Mouse (Mus musculus) embryonic facial prominence, embryonic 10.5 days (tissue): ENCODE measurements around the gene Epas1. TPM values are rescaled to one million over a fixed set of nuclear protein-coding genes. Genes with fewer than 3 reads are reported as not detected.

ENCODE experiments used
- DNase-seq: peaks from one replicate; pipeline ENCODE4 v3.0.0-alpha.2; 2017; ENCODE audit warnings: low spot score
- H3K27ac ChIP-seq: fragments of 300-500 bp; sonication (generic); replicated peaks from 2 replicates; pipeline ENCODE4 v1.5.1; 2016; ENCODE audit warnings: mild to moderate bottlenecking
- H3K27me3 ChIP-seq: fragments of 300-500 bp; sonication (generic); replicated peaks from 2 replicates; pipeline ENCODE4 v1.6.1; 2016; ENCODE audit warnings: low read depth, mild to moderate bottlenecking; ENCODE audit not compliant: poor library complexity, severe bottlenecking
- H3K36me3 ChIP-seq: fragments of 300-500 bp; sonication (generic); replicated peaks from 2 replicates; pipeline ENCODE4 v1.6.1; 2016; ENCODE audit warnings: mild to moderate bottlenecking, moderate library complexity
- H3K4me1 ChIP-seq: fragments of 300-500 bp; sonication (generic); 2 replicates; pipeline ENCODE4 v1.6.1; 2016
- H3K4me3 ChIP-seq: fragments of 300-500 bp; sonication (generic); 2 replicates; pipeline ENCODE4 v1.5.1; 2016; ENCODE audit warnings: mild to moderate bottlenecking, moderate library complexity
- H3K9me3 ChIP-seq: fragments of 300-500 bp; sonication (generic); 2 replicates; pipeline ENCODE4 v1.6.1; 2016; ENCODE audit warnings: mild to moderate bottlenecking
- WGBS: fragments of 180-500 bp; shearing (Covaris S2); methylation state at CpG from one replicate; pipeline ENCODE4 v1.1.7; 2016; 5-methylcytosine and 5-hydroxymethylcytosine counted together
- polyA plus RNA-seq: library from polyadenylated mRNA; unstranded; fragments of >200 nt; fragmentation: Nextera tagmentation; extraction: Ambion mirVana; gene quantifications from 2 replicates; pipeline ENCODE4 v1.2.1, GENCODE M21; 2016

The Epas1 gene
- polyA plus RNA-seq, 1 experiment from 2014 or later = 2.8 TPM

DNA sequence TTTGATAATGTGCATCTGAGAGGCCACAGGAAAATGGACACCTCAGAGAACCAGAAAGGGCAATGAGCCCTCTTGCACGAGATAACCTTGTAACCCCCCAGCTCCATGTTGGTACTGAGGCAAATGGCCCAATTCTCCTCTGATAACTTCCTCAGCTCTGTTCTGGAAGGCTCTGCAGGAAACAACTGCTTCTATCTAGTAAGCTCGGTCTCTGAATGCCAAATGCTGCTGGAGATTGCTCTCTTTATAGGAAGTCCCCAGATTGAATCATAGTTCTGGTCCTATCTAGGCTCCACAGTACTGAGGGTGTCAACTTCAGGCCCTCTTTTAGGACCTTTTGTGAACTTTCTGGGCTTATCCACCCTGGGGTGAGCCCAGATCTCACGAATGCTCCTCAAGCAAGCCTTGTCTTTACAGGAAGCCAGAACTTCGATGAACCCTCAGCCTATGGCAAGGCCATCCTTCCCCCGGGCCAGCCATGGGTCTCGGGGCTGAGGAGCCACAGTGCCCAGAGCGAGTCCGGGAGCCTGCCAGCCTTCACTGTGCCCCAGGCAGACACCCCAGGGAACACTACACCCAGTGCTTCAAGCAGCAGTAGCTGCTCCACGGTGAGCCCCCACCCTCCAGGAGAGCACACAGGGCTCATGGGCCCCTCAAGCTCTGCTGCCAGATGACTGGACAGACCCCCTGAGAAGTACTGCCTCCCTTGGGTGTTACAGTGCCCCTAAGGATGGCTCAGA lies 71.8 kb downstream of the Epas1 start:
- peaks cover 5% of the 10 kb centered on the region for H3K4me1 ChIP-seq

DNA sequence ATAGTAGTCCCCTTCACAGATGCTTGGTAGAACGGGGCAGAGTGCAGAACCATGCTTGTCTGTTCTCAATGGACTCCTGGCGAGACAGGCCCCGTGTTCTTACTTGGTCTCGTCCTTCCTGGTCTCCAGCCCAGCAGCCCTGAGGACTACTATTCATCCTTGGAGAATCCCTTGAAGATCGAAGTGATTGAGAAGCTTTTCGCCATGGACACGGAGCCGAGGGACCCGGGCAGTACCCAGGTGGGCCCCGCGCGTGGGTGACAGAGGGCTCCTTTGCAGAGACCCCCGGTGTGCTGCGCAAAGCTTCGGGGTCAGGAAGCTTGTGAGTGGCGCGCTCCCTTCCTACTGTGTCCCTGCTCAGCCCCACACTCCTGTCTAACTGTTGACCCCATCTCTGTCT lies 72.9 kb downstream of the Epas1 start:
- 94% methylated on average over 17 of the region's 17 CpGs for WGBS
- Histone ChIP-seq H3K36me3 (no peaks in the 10 kb centered on the region), H3K4me3 (no peak overlapping the region), H3K27ac (no peak overlapping the region), H3K27me3 (no peaks in the 10 kb centered on the region), H3K9me3 (no peaks in the 10 kb centered on the region), H3K4me1 (peaks cover 5% of the 10 kb centered on the region)
- peak; percentile 5 for DNase-seq

More for the DNA sequence above, 71.8 kb downstream of the Epas1 start:
- peak; percentile 6 for DNase-seq
- Histone ChIP-seq H3K4me3 (no peak overlapping the region), H3K9me3 (no peaks in the 10 kb centered on the region), H3K27ac (no peak overlapping the region), H3K27me3 (no peaks in the 10 kb centered on the region), H3K36me3 (no peaks in the 10 kb centered on the region)
- whole genome bisulfite sequencing = 89% methylated on average over 9 of the region's 9 CpGs

DNA sequence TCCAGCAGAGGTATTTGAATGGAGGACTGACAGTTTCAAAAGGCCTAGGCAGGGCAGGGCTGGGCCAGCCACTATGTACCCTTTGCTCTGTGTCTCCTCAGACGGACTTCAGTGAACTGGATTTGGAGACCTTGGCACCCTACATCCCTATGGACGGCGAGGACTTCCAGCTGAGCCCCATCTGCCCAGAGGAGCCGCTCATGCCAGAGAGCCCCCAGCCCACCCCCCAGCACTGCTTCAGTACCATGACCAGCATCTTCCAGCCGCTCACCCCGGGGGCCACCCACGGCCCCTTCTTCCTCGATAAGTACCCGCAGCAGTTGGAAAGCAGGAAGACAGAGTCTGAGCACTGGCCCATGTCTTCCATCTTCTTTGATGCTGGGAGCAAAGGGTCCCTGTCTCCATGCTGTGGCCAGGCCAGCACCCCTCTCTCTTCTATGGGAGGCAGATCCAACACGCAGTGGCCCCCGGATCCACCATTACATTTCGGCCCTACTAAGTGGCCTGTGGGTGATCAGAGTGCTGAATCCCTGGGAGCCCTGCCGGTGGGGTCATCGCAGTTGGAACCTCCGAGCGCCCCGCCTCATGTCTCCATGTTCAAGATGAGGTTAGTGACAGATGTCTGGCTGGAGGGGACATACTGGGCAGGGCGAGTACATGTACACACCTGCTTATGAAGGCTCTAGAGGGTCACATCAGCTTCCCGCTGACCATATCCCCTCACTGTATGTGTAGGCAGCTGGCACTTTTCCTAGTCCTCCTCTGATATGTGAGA lies 74.1 kb downstream of the Epas1 start:
- no peaks in the 10 kb centered on the region for H3K36me3 ChIP-seq
- H3K4me1 ChIP-seq = peaks cover 5% of the 10 kb centered on the region
- WGBS = 94% methylated on average over 19 of the region's 19 CpGs
- no peaks in the 10 kb centered on the region for H3K27me3 ChIP-seq
- DNase-seq = peak; percentile 4
- no peak overlapping the region for H3K27ac ChIP-seq
- no peaks in the 10 kb centered on the region for H3K9me3 ChIP-seq
- no peak overlapping the region for H3K4me3 ChIP-seq

DNA sequence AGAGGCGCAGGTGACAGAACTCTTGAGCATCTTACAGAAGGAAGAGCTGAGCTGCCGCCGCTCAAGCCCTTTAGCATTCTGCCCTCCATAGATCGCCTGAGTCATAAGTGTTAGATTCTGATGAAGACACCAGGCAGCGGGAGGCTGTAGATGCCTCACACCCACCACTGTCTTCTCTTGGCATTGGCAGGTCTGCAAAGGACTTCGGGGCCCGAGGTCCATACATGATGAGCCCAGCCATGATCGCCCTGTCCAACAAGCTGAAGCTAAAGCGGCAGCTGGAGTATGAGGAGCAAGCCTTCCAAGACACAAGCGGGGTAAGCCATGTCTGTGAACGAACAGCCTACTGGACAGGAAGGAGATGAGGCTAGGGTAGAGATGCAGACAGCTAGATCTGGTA lies 75.0 kb downstream of the Epas1 start:
- DNase-seq = peak; percentile 2
- no peaks in the 10 kb centered on the region for H3K9me3 ChIP-seq

DNA sequence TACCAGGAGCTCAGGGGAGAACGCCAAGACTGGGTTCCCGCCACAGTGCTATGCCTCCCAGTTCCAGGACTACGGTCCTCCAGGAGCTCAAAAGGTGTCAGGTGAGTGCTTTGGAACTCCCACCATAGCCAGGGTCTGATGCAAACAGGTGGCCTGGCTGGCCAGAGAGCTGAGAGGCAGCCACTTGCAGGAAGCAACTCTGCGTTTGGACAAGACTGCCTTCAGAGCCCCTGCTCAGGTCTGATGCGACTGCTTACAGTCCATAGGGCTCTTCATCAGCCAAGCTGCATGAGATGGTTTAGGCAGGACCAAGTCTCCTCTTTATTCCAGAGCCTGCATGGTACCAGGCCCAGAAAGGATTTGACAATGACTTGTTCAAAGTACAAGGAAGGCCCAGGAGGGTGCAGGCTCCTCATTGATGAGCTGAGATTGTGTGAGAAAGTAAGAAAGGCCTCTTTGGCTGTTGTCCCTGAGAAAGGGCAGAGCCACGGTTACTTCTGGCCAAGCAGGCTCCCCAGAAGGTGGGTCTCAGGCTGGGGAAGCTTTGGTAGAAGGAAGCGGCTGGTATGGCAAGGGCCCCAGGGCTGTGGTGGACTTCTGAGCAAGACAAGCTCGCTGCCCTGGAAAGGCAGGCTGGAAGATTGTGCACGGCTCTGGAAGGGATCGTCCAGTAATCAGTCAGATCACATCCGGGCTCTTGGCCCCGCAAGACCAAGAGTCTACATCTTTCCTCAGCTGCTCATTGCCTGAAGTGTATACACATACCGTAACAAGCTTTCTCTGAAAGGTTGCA lies 76.1 kb downstream of the Epas1 start:
- Histone ChIP-seq H3K4me1 (no peaks in the 10 kb centered on the region), H3K9me3 (no peaks in the 10 kb centered on the region), H3K4me3 (no peak overlapping the region), H3K36me3 (no peaks in the 10 kb centered on the region), H3K27me3 (no peaks in the 10 kb centered on the region), H3K27ac (no peak overlapping the region)
- peak; percentile 6 for DNase-seq
- WGBS = 88% methylated on average over 13 of the region's 13 CpGs

More for the DNA sequence above, 75.0 kb downstream of the Epas1 start:
- Histone ChIP-seq H3K4me1 (peaks cover under 1% of the 10 kb centered on the region), H3K4me3 (no peak overlapping the region), H3K36me3 (no peaks in the 10 kb centered on the region), H3K27ac (no peak overlapping the region), H3K27me3 (no peaks in the 10 kb centered on the region)
- WGBS = 93% methylated on average over 11 of the region's 11 CpGs

DNA sequence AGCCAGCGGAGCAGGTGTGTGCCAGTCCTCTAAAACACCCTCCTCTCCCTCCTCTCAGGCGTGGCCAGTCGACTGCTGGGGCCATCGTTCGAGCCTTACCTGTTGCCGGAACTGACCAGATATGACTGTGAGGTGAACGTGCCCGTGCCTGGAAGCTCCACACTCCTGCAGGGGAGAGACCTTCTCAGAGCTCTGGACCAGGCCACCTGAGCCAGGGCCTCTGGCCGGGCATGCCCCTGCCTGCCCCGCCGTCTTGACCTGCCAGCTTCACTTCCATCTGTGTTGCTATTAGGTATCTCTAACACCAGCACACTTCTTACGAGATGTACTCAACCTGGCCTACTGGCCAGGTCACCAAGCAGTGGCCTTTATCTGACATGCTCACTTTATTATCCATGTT lies 77.4 kb downstream of the Epas1 start:
- Histone ChIP-seq H3K9me3 (no peaks in the 10 kb centered on the region), H3K27ac (no peak overlapping the region), H3K27me3 (no peaks in the 10 kb centered on the region), H3K4me3 (no peak overlapping the region), H3K4me1 (no peaks in the 10 kb centered on the region), H3K36me3 (no peaks in the 10 kb centered on the region)
- 83% methylated on average over 12 of the region's 12 CpGs for WGBS
- DNase-seq = peak; percentile 6

DNA sequence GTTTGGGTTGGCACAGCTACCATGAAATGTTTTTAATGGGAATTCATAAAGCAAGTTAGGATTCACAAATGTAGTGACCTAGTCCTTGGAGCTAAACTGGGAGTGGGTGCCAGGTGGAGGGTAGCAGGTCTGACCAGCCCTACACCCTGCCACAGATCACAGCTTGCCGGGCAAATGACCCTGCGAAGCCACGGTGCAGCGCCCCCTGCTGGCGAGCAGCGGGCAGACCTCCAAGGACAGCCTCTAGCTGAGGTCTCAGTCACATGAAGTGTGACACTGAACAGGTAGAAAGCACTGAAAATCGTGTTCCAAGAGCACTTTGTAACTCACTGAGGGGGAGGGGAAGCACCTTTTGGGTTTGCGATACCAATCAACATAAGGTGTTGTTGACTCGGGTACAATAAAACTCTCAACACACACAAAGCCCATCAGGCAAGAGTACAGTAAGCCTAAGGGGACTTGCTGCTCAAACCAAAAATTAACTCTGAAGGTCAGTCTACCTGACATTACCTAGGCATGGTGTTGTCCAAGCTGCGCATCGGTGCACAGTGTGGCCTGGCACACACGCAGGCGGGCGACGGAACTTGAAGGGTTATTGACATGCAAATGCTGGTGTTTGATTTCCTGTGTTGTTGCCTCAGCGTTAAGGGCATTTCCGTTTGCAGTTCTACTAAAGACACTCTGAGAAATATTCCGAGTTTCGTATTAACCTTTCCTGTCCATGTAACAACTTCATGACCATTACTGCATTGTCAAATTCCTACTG lies 79.2 kb downstream of the Epas1 start:
- DNase-seq = peak; percentile 59
- H3K27ac ChIP-seq = no peak overlapping the region
- H3K9me3 ChIP-seq = no peaks in the 10 kb centered on the region
- no peaks in the 10 kb centered on the region for H3K4me1 ChIP-seq
- H3K36me3 ChIP-seq = no peaks in the 10 kb centered on the region
- WGBS = 69% methylated on average over 19 of the region's 19 CpGs
- no peaks in the 10 kb centered on the region for H3K27me3 ChIP-seq
- no peak overlapping the region for H3K4me3 ChIP-seq

DNA sequence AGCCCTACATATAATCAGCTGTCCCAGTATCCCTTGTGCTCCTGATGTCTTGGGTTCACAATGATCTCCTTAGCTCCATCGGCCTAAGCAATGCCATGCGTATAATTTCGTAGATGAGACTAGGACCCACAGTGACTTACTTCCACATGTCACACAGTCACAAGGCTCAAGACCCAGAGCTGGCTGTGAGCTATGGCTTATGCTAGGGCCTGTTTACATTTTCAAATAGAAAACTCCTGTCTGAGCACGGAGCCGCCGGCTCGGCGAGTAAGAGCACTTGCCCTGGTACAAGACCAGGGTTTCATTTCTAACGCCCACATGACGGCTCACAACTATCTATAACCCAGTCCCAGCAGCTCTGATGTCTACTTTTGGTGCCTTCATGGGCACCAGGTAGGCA lies 80.4 kb downstream of the Epas1 start:
- no peak for DNase-seq
- H3K4me1 ChIP-seq = no peaks in the 10 kb centered on the region
- H3K27me3 ChIP-seq = no peaks in the 10 kb centered on the region
- no peak overlapping the region for H3K27ac ChIP-seq
- H3K36me3 ChIP-seq = no peaks in the 10 kb centered on the region
- no peak overlapping the region for H3K4me3 ChIP-seq
- 95% methylated on average over 10 of the region's 10 CpGs for WGBS
- H3K9me3 ChIP-seq = no peaks in the 10 kb centered on the region

DNA sequence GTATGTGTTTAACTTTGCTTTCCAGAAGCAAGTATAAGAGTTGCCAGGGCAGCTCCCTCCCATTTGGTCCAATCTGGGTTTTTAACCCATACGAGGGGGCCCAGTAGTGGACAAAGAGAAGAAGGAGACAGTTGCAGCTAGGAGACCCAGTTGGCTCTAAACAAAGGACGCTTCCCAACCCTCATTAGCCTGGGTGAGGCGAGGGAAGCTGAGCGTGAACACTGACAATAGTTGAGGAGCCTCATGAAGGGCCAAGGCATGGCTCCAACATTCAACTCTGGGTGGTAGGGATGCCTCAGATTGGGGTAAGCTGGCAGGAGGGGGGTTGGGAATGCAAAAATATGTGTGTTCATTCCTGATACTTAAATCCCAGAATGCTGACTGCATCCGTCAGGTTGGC lies 85.8 kb downstream of the Epas1 start:
- Histone ChIP-seq H3K9me3 (no peaks in the 10 kb centered on the region), H3K27ac (no peak overlapping the region), H3K27me3 (no peaks in the 10 kb centered on the region), H3K4me1 (no peaks in the 10 kb centered on the region), H3K36me3 (no peaks in the 10 kb centered on the region), H3K4me3 (no peak overlapping the region)
- DNase-seq = no peak
- 74% methylated on average over 5 of the region's 5 CpGs for WGBS

DNA sequence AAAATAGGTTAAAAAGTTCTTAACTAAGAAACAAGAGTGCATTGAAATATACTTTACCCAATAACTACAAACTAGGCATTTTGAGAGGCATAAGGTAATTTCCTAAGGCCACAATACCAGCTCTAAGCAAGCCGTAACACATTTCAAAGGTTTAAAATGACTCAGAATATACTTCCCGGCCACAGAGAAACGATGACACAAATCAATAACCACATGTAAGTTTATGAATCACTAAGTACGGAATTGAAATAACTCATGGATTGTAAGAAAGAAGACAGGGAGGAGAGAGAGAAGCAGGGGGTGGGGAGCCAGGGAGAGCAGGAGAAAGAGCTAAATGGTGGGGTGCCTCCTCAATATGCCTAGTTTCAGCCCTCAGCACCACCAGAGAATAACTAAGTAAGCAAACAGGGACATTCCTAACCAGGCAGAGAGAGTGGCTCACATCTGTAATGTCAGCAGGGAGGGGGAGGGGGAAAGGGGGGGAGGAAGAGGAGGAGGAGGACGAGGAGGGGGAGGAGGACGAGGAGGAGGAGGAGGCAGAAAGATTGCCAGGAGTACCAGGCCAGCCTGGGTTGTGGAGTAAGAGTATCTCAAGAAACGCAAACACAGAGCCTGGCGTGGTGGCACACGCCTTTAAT lies 97.3 kb downstream of the Epas1 start:
- Histone ChIP-seq H3K9me3 (no peaks in the 10 kb centered on the region), H3K27me3 (0 out of 2 replicates have a peak, but pooled peaks cover 3% of the 10 kb centered on the region), H3K4me3 (no peak overlapping the region), H3K4me1 (peaks cover 4% of the 10 kb centered on the region; the same call in 1 of the 2 replicates), H3K27ac (no peak overlapping the region), H3K36me3 (no peaks in the 10 kb centered on the region)
- WGBS = 70% methylated on average over 9 of the region's 9 CpGs
- DNase-seq = no peak

DNA sequence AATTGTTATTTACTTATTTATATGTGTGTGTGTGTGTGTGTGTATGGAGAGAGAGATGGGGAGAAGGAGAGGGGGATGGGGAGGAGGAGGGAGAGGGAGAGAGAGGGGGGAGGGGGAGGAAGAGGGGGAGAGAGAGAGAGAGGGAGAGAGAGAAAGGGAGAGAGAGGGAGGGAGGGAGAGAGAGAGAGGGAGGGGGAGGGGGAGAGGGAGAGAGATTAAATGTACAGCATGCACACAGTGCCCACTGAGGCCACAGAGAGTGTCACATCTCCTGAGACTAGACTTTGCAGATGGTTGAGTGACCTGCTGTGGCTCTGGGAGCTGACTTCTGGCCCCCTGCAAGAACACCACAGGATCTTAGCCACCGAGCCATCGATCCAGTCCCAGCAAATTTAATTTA lies 98.3 kb downstream of the Epas1 start:
- 75% methylated on average over 2 of the region's 2 CpGs for WGBS

More for the DNA sequence above, 98.3 kb downstream of the Epas1 start:
- no peaks in the 10 kb centered on the region for H3K36me3 ChIP-seq
- H3K27ac ChIP-seq = no peak overlapping the region
- H3K4me3 ChIP-seq = no peak overlapping the region
- H3K27me3 ChIP-seq = 0 out of 2 replicates have a peak, but pooled peaks cover 3% of the 10 kb centered on the region
- H3K4me1 ChIP-seq = peaks cover 4% of the 10 kb centered on the region; the same call in 1 of the 2 replicates
- no peaks in the 10 kb centered on the region for H3K9me3 ChIP-seq
- DNase-seq = no peak
